Mouse (Mus musculus): ENCODE measurements around the gene Iqschfp. TPM values are rescaled to one million over a fixed set of nuclear protein-coding genes. Genes with fewer than 3 reads are reported as not detected.

Iqschfp gene
- total RNA-seq, 1 experiment from 2014 or later = not detected

DNA sequence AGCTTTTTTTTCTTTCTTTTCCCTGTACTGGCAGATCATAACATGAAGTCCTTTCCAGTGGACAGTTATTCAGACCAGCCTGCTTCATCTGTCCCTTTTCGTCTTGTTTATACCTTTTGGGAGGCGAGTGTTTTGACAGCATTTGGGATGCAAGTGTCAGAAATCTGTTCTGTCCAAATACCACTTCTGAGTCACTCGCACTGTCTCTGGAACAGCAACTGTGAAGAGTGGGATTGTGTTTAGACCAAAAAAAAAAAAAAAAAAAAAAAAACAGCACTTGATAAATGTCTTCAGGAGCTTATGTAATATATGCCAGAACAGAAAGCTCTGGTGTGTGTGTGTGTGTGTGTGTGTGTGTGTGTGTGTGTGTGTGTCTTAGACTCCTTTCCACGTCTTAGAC lies 678.3 kb downstream of the Iqschfp start:
- ATAC-seq (replicated peaks; ENCODE audit: insufficient number of reproducible peaks, low FRiP score, low TSS enrichment, poor library complexity, severe bottlenecking) = no peak

DNA sequence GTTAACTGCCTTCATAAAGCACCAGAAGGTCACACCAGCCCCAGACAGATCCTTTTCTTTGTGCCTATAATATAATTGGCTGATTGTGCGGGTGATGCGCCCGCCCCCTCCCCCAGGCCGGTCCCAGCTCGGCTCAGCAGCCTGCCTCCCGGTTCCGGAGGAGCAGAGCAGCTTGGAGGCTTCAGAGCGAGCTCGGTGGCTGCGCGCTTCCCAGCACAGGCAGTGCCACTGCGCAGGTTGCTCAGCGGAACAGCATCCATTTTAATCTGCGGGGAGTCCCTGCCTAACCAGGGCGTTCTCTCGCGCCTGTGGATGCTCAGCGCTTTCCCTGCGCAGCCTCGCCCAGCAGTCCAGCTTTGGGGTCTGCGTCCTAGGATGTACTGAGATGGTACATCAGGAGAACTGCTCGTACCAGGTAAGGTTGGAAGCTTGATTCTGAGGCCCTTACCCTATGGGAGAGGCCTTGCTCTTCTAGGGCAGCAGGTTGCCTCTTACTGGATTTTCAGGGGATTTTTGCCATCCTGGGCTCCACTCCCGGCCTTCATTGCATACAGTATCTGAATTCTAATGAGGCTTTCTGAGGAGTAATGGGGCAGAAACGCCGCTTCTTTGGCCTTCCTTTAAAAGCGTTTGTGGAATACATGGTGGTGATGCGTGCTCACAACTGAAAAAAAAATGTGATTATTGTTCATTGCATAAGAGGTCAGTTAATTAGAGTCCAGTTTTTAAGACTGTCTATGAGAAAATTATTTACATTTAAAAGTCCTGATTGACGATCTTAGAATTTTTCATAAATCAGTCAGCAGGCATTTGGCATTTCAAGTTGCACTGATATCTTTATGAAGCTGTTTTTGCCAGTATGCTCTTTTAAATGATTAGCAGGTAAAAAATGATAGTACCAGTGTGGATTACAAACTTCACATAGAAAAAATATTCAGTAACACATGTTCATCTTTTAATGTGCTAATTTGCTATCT lies 680.5 kb downstream of the Iqschfp start:
- ATAC-seq (replicated peaks; ENCODE audit: insufficient number of reproducible peaks, low FRiP score, low TSS enrichment, poor library complexity, severe bottlenecking) = no peak

DNA sequence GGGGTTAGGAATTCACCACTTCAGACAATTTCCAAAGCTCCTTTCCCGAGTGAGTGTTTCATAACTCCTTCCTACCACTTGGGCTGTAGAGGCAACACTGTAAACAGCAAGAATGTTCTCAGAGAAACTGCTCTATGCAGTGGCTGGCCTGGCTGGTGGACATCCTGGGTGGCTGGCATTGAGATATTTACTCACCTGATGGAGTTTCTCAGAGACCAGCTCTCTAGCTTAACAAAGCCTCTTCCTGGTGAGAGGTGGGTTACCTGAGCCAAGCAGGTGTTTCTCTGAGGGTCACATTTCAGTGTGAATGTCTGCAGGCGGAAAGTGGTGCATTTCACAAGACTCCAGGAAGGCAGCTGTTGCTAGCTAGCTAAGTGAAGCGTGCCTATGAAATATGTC lies 681.2 kb downstream of the Iqschfp start:
- ATAC-seq (replicated peaks; ENCODE audit: insufficient number of reproducible peaks, low FRiP score, low TSS enrichment, poor library complexity, severe bottlenecking) = no peak

DNA sequence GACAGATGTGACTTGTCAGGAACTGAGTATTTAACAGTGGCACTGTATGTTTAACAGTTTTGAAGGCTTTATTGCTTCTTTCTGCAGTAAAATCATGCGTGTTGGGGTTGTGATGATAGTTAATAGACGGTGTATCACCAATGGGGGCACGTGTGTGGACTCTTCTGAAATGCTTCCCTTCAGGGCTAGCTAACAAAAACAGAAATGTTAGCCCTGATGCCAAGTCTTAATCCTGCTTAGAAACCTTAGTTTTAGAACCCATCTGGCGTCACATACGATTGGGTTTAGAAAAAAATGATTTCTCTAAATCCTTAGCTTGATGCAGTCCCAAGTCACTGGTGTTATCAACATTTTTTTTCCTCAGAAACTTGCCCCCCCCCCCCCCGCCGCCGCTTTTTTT lies 682.1 kb downstream of the Iqschfp start:
- ATAC-seq (replicated peaks; ENCODE audit: insufficient number of reproducible peaks, low FRiP score, low TSS enrichment, poor library complexity, severe bottlenecking) = no peak

DNA sequence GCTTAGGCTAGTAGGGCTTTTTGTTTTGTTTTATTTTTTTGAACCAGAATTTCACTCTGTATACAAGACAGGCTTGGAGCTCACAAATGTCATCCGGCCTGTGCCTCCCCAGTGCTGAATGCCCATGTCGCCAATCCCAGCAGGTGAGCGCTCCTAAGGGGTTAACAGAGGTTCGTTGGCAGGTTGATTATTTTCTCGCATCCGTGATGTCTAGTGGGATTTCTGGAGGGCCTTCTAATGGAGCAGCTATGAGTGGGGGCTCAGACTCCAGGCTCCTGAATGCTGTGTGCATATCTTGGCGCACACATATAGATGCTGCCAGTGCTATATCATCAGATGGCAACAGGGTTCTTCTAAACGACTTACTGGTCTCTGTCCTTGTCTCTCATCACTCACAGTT lies 682.5 kb downstream of the Iqschfp start:
- no peak for ATAC-seq (replicated peaks; ENCODE audit: insufficient number of reproducible peaks, low FRiP score, low TSS enrichment, poor library complexity, severe bottlenecking)

DNA sequence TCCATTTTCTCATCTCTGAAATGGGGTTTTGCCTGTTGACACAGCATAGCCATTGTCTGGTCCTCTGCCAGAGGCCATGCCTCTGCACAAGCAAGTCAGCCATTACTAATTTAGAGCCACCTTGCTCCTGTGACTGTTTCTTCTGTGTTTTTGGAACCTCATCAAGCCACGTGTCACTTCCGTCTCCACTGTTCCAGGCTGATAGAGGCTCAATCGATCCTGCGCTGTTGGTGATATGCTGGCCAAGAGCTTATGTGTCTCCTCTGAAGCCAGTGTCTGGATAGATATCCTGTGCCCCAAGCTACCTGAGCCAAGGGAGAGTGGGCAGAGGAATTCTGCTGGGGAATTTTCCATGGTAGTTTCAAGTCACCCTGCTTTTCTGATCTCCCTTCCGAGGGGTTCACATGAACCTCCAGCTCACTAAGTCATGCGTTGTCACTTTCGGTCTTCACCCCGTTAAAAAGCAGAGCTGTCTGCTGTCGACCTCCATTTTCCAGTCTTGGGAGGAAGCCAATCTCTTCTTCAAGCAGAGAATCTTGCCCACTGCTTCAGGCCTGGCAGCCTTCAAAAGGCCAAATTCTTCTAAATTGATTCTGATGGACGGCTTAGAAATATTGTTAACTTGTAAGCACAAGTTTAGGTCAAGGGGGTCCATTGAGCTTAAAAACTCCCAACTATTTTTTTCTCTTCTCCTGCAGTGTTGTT lies 683.8 kb downstream of the Iqschfp start:
- no peak for ATAC-seq (replicated peaks; ENCODE audit: insufficient number of reproducible peaks, low FRiP score, low TSS enrichment, poor library complexity, severe bottlenecking)

DNA sequence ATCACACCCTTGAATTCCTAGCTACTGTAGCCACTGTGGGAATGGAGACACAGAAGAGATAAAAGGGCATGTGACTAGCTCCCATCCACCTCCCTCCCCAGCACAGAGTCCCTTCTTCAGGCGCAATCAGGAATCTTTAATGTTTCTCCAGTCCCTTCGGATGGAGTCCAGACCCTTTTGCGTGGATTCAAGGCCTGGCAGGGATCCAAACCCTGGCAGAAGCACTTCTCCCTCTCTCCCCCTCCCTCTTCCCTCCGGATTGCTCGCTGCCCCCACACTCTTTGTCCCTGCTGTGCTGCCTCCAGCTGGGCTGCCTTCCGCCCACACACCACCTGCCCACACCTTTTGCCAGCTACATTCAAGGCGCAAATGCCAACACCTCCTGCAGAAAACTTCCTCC lies 684.4 kb downstream of the Iqschfp start:
- ATAC-seq (replicated peaks; ENCODE audit: insufficient number of reproducible peaks, low FRiP score, low TSS enrichment, poor library complexity, severe bottlenecking) = no peak

DNA sequence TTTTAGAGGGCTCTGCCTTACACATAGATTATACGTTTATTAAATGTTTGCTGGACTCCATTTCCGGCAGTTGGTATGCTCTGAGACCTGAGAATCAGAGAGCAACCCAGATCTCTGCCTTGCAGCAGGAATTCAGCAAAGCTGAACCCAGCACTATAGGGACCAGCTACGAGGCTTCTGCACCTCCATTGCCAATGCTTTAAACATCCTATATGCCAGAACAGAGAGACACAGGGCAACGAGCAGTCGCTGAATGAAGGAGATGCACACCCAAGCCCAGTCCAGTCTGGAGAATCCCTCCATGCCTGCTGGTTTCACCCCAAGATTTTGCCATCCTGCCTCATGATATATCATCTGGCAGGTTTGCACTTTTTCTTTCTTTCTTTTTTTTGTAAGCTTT lies 684.9 kb downstream of the Iqschfp start:
- no peak for ATAC-seq (replicated peaks; ENCODE audit: insufficient number of reproducible peaks, low FRiP score, low TSS enrichment, poor library complexity, severe bottlenecking)

DNA sequence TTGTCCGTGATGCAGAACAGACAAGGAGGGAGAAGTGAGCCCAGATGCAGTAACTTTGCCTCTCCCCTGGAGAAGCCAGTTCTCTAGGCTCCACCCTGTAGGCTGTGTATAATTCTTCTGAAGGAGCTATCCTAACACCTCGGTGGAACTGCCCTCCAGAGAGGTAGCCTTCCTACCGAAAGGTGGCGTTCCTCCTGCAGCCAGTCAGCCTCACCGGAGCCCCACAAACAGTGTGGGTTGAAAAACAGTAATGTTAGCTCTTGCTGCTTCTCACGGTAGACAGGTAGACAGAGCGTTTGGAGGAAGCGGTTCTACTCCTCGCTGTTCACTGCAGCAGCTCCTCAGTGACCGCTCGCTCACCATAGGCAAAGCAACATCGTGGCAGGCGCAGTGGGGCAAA lies 689.6 kb downstream of the Iqschfp start:
- no peak for ATAC-seq (replicated peaks; ENCODE audit: insufficient number of reproducible peaks, low FRiP score, low TSS enrichment, poor library complexity, severe bottlenecking)

DNA sequence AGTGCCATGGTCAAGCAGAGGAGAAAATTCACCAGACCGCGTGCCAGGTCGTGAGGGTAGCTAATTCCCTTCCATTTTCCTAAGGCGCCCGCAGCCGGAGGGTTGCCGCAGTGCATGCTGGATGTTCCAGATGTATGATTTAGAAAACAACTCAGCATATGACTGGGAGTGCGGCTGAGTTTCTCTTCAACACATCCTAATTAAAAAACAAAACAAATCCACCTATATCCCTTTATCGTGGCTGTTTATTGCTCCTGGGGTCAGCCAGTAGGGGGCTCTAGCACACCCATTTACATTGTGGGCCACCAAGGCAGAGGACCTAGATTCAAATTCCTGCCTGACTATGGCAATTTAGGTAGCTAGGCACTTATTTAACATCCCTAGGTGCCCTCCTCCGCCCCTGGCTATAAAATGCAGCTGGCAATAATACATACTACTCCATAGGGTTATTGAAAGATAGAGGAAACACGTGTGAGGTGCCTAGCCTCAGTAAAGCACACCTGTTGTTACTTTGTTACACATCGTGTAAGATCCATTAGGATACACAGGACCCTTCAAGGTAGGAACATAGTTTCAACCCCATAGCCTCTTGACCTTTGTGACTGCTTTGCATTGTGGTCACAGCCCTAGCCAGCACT lies 690.2 kb downstream of the Iqschfp start:
- no peak for ATAC-seq (replicated peaks; ENCODE audit: insufficient number of reproducible peaks, low FRiP score, low TSS enrichment, poor library complexity, severe bottlenecking)

DNA sequence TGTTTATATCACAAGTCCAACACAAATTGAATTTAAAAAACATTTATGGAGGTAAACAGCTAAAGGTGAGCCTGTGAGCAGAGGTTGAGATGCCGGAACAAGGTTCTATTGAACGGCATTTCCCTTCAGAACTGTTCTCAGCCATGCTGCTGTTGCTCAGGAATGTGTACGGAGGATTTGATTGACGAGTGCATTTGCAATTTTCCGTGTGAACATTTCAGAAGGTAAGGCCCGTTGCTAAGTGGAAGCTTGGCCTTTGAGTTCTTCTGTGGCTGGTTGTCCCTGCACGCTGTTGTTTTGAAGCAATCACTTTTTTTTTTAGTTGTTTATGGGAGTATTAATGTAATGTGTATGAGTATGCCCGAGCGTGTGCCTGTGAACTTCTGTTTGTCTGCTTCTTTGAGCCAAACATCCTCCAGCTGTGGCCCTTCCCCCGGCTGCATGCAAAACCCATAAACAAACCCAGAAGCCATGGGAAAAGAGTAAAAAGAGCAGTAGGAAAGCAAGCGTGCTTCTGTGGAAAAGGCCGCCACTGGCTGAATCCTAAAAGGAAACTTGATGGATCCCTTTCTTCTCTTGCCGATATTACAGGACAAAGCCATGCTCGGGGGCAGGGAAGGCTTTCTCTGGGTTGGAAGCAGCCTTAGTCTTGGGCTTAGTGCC lies 691.1 kb downstream of the Iqschfp start:
- no peak for ATAC-seq (replicated peaks; ENCODE audit: insufficient number of reproducible peaks, low FRiP score, low TSS enrichment, poor library complexity, severe bottlenecking)

DNA sequence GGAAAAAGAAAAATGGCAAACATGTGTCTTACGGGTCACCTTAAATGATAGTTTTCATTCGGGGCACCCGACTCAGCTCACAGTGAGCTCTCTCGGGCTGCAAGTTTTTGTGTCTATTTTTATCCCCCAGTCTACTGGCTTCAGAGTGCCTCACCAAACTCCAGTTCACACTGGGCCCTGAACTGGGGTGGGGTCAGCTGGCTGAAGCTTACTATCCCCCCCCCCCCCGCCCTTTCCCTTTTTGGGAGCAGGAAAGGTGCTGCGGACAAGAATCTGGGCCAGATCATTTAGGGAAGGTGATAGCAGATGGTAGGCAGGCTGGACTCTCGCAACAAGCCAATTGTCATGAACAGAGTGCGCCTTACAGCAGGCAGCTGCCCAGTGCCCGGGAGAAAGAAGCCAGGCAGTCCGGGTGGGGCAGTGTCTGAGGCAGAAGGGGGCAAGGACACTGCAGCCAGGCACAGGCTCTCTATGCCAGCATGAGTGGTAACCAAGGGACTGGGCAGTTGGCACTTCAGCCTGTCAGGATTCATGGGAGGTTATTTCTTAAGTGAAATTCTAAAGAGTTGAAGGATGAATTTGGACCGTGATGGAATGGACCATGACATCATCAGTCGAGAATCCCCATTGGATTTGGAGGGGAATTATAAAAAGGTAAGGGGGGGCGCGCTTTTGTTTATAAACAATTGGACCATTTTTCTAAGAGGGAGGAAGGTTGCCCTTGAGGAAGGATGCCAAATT lies 691.9 kb downstream of the Iqschfp start:
- ATAC-seq (replicated peaks; ENCODE audit: insufficient number of reproducible peaks, low FRiP score, low TSS enrichment, poor library complexity, severe bottlenecking) = no peak

DNA sequence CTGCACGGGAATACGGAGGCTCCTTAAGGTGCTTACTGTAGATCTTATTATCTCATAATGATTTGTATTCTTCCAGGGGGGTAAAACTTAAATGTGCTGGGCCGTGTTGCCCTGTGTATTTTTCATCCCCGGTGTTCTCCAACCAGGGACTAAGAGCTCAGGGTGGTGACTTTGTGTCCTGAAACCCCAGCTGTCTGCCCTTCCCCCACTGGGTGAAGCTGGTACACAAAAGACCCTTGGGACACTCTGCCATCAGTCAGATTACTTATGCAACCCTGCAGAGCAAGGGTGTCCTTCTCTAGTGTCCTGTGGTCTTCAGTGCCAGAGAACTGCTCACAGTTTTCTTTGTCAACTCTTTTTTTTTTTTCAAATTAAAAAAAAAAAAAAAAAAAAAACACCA lies 693.2 kb downstream of the Iqschfp start:
- no peak for ATAC-seq (replicated peaks; ENCODE audit: insufficient number of reproducible peaks, low FRiP score, low TSS enrichment, poor library complexity, severe bottlenecking)

DNA sequence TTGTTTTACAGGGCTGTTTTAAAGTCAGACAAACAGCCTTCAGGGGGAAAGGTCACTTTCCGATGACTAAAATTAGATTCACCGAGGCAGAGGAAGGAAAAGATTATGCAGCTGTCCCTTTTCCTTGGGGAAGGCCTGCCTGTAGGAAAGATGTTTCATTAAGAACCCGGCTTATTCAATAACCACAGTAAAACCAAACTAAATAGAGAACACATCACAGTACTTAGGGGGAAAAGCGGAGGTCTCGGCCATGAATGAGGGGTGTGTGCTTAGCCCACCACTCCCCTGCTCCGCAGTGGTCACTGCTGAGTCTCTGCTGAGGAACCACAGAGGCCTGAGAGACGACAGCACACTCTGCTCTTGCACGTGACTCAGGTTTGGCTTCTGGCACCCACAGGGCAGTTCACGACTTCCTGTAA lies 694.6 kb downstream of the Iqschfp start:
- no peak for ATAC-seq (replicated peaks; ENCODE audit: insufficient number of reproducible peaks, low FRiP score, low TSS enrichment, poor library complexity, severe bottlenecking)

DNA sequence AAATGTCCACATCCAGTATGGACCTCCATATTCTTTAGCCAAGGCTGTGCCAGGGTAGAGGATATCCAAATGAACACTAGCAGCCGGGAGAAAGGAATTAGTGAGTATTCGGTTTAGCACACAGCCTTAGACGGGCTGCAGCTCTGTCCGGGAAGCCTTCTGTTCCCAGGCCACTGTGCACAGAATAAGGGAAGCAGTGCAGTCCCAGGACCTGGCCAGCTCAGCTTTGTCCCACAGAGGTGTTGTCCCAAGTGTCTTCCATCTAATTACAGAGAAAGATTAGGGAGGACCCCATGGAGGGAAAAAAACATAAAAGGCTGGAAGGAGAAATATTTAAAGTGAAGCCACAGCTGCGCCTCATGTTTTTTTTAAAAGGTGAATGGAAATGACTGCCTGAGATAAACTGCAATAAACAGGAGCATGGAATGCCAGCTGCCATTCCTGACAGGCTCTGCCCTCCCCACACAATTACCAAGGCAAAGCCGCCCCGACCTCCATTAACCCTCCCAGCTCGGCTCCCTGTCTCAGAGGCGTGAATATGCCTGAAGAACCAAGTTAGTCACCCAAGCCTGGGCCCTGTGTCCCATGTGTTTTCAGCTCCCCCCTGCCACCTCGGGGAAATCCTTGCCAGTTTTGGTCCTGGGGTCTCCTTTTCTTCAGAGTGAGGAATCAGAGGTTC lies 695.7 kb downstream of the Iqschfp start:
- ATAC-seq (replicated peaks; ENCODE audit: insufficient number of reproducible peaks, low FRiP score, low TSS enrichment, poor library complexity, severe bottlenecking) = no peak

DNA sequence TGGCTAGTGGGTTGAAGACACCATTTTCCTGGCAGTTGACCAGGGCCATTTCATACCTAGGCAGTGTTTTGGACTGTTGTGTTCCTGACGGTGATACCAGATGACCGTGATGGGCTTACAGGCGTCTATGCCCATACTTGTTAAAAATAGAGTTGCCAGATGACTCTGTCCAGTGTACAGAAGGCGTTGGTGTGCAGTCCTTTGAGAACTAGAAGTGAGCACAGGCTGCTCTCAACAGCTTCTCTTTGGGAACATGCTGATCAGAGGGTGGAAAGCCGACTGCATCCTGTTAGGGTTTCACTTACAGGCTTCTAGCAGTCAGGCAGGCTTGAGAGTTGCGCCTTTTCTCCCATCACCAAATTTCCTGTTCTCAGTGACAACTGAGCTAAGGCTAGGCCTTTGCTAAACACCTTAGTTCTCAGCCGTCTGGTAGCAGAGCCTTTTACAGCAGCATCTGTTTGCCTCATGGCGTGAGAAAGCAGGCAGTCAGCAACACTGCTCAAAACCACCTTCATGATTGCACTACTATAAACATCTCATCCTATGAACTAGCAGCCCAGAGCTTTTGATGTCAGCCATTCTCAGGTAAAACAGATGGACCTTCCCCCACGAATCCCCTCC lies 697.3 kb downstream of the Iqschfp start:
- ATAC-seq (replicated peaks; ENCODE audit: insufficient number of reproducible peaks, low FRiP score, low TSS enrichment, poor library complexity, severe bottlenecking) = no peak

DNA sequence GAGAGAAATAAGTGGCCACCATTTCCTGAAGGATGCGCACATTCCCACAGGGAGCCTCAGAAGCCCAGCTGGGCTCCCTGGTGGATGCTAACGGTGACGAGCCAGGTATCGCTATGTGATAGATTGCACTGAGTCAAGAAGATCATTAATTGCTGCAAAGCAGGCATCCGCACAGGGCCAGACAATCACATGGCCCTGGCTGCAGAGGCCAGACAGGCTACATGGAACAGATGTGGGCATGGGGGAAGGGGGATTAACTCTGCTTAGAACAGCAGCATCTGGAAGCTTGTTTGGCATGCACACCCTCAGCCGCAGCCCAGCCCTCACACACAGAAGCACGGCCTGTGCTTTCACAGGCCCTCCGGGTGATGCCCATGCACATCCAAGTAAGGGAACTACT lies 698.4 kb downstream of the Iqschfp start:
- ATAC-seq (replicated peaks; ENCODE audit: insufficient number of reproducible peaks, low FRiP score, low TSS enrichment, poor library complexity, severe bottlenecking) = no peak

Measured in monocyte, adult 5-6 weeks (primary cell).